Mouse (Mus musculus) G1E (cell line): Measurements from ENCODE around the gene Timp4.

ENCODE experiments used
- CTCF ChIP-seq: IDR thresholded peaks from 2 replicates; pipeline ENCODE4 v1.5.1; 2012; ENCODE audit warnings: low read depth, low read length, inconsistent platforms, mixed read lengths
- GATA1 ChIP-seq: IDR thresholded peaks from 2 replicates; pipeline ENCODE4 v1.6.1; 2012; ENCODE audit warnings: borderline replicate concordance, low read length, inconsistent platforms, mixed read lengths
- GATA2 ChIP-seq: IDR thresholded peaks from 2 replicates; pipeline ENCODE4 v1.6.1; 2012; ENCODE audit warnings: low read depth, low read length, inconsistent platforms, borderline replicate concordance
- POLR2AphosphoS5 ChIP-seq: IDR thresholded peaks from 2 replicates; pipeline ENCODE4 v1.6.1; 2012; ENCODE audit warnings: low read depth, low read length, inconsistent platforms; ENCODE audit not compliant: insufficient replicate concordance
- TAL1 ChIP-seq: conservative IDR thresholded peaks from 2 replicates; pipeline ENCODE4 v1.6.1; 2012; ENCODE audit warnings: low read depth, low read length, inconsistent platforms, mixed read lengths

DNA sequence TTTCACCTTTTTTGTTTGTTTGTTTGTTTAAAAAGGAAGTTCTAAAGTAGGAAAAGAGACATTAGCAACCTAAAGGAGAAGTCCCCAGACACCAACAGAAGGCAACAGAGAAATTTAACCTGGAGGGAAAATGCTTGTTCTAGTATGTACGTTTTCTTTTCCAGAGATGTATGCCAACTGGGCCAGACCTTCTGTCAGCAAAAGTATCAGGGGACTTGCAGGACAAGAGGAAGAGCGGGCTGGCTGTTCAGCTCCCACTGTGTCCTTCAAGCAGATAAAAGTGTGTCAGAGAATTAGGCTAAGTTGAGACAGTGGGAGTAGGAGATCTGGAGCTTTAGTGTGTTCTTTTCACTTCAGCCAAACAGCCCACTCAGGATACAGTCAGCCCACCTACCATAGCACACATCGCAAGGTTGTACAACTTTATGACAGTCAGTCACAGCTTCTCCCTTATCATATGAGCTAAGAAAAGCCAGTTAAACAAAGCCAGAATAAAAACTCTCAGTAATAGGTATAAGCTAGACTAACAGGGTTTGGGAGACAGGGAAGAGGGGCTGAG is 6.4 kb downstream of the Timp4 start:
- TF ChIP-seq CTCF = no peak
- TF ChIP-seq GATA2 = no peak
- no peak for TF ChIP-seq POLR2AphosphoS5
- no peak for TF ChIP-seq GATA1
- no peak for TF ChIP-seq TAL1
